ENCODE assay signal across 11 mouse cellular contexts in the genomic region with DNA sequence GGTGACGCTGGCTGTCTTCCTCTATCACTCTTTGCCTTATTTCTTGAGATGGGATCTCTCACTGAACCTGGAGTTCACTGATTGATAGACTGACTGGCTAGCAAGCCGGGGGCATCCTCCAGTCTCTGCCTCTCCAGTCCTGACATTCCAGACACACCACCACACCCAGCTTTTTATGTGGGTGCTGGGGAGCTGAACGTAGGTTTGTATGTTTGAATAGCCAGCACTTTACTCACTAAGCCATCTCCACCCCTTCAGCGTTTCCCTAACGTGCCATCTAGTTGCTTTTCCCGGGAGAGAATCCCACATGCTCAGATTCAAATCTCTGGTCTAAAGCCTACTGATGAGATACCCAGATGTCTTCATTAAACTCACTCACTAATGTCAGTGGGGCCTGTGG. TPM values are rescaled to one million over a fixed set of nuclear protein-coding genes. Genes with fewer than 3 reads are reported as not detected.
A peak's percentile ranks its signal among the peaks of the same experiment; 100 is the strongest.
DNase-seq lines count a peak whose midpoint lies in the region; ATAC-seq and TF ChIP-seq lines count a peak whose summit lies in the region.
"Had no signal": no experiment of that assay in that cellular context is flagged by ENCODE, and none has a peak within 500 bp of the region (broad histone marks: within the 10 kb centered on the region; RNA-seq: fewer than 3 reads in every experiment).

No protein-coding gene starts in this region.

- H3K4me1 ChIP-seq in forebrain, embryonic 11.5 days (replicated peaks; ENCODE audit: control insufficient read depth, insufficient read depth, low read length): no peaks in the 10 kb centered on the region
- no peaks in the 10 kb centered on the region for H3K4me1 ChIP-seq in forebrain, embryonic 14.5 days (ENCODE audit: control insufficient read depth, insufficient read depth, low read length)
- H3K4me1 ChIP-seq in limb, embryonic 13.5 days: peaks cover 38% of the 10 kb centered on the region
- peaks cover 10% of the 10 kb centered on the region; the same call in 1 of the 2 replicates for H3K4me1 ChIP-seq in limb, embryonic 10.5 days
- H3K4me1 ChIP-seq in embryonic fibroblast, embryonic 13.5 days (ENCODE audit: control insufficient read depth, insufficient read depth, low read length): peaks cover 19% of the 10 kb centered on the region
- H3K4me1 ChIP-seq in small intestine, adult 2 months (ENCODE audit: control insufficient read depth, insufficient read depth, insufficient read length, low read length): peaks cover 20% of the 10 kb centered on the region
- no peaks in the 10 kb centered on the region for H3K4me1 ChIP-seq in forebrain, embryonic 13.5 days

- TF ChIP-seq POLR2A in embryonic fibroblast, embryonic 13.5 days (IDR thresholded peaks at IDR 0.05; ENCODE audit: low read depth, low read length): no peak
- TF ChIP-seq POLR2A in small intestine, adult 2 months (IDR thresholded peaks at IDR 0.05; ENCODE audit: low read depth, low read length): no peak

- TF ChIP-seq CTCF in embryonic fibroblast, embryonic 13.5 days (IDR thresholded peaks at IDR 0.05; ENCODE audit: borderline replicate concordance, insufficient read depth, low read length): no peak
- TF ChIP-seq CTCF in small intestine, adult 2 months (IDR thresholded peaks at IDR 0.05; ENCODE audit: extremely low read depth, insufficient read length, insufficient replicate concordance, low read depth, low read length): no peak

- no peaks in the 10 kb centered on the region for H3K27me3 ChIP-seq in forebrain, embryonic 11.5 days (ENCODE audit: control insufficient read depth, insufficient read depth, low read length)
- no peaks in the 10 kb centered on the region for H3K27me3 ChIP-seq in forebrain, embryonic 14.5 days (replicated peaks; ENCODE audit: control insufficient read depth, insufficient read depth, low read length)
- H3K27me3 ChIP-seq in limb, embryonic 13.5 days: no peaks in the 10 kb centered on the region
- no peaks in the 10 kb centered on the region for H3K27me3 ChIP-seq in limb, embryonic 10.5 days (ENCODE audit: low read depth, poor library complexity, severe bottlenecking)
- no peaks in the 10 kb centered on the region for H3K27me3 ChIP-seq in small intestine, adult 2 months (ENCODE audit: control insufficient read depth, insufficient read depth, low read length)
- no peaks in the 10 kb centered on the region for H3K27me3 ChIP-seq in forebrain, embryonic 13.5 days

- no peak overlapping the region for H3K27ac ChIP-seq in forebrain, embryonic 11.5 days (ENCODE audit: low read depth, low read length)
- H3K27ac ChIP-seq in forebrain, embryonic 14.5 days (ENCODE audit: low read depth, low read length): no peak overlapping the region
- H3K27ac ChIP-seq in limb, embryonic 13.5 days: peak overlapping the region; percentile 88; the same call in 1 of the 2 replicates
- H3K27ac ChIP-seq in limb, embryonic 10.5 days: no peak overlapping the region
- peak overlapping the region; percentile 100 for H3K27ac ChIP-seq in embryonic fibroblast, embryonic 13.5 days (ENCODE audit: insufficient read depth, low read length)
- H3K27ac ChIP-seq in small intestine, adult 2 months (ENCODE audit: insufficient read depth, low read depth, low read length): peak overlapping the region; percentile 67; the same call in 1 of the 2 replicates
- H3K27ac ChIP-seq in forebrain, embryonic 13.5 days: no peak overlapping the region
- H3K27ac ChIP-seq: heart, adult 2 months had no signal

- DNase-seq in forebrain, embryonic 11.5 days (ENCODE audit: low spot score): peak; percentile 26
- no peak for DNase-seq in forebrain, embryonic 14.5 days (ENCODE audit: low spot score)
- DNase-seq in limb, embryonic 10.5 days (ENCODE audit: low spot score): no peak
- DNase-seq: cerebellum, postnatal 25 days; lung, adult 2 months had no signal

- H3K9me3 ChIP-seq in forebrain, embryonic 11.5 days (ENCODE audit: control insufficient read depth, low read length): no peaks in the 10 kb centered on the region
- no peaks in the 10 kb centered on the region for H3K9me3 ChIP-seq in forebrain, embryonic 14.5 days (replicated peaks; ENCODE audit: control insufficient read depth, low read length)
- H3K9me3 ChIP-seq in limb, embryonic 13.5 days: no peaks in the 10 kb centered on the region
- no peaks in the 10 kb centered on the region for H3K9me3 ChIP-seq in limb, embryonic 10.5 days (replicated peaks)
- no peaks in the 10 kb centered on the region for H3K9me3 ChIP-seq in forebrain, embryonic 13.5 days (replicated peaks)

- H3K4me2 ChIP-seq in forebrain, embryonic 11.5 days (ENCODE audit: low read depth, low read length, severe bottlenecking): no peak overlapping the region
- no peak overlapping the region for H3K4me2 ChIP-seq in forebrain, embryonic 14.5 days (ENCODE audit: low read length)
- H3K4me2 ChIP-seq in limb, embryonic 13.5 days (replicated peaks): no peak overlapping the region
- no peak overlapping the region for H3K4me2 ChIP-seq in forebrain, embryonic 13.5 days

- ATAC-seq in forebrain, embryonic 11.5 days (replicated peaks; ENCODE audit: low FRiP score): no peak
- ATAC-seq in forebrain, embryonic 14.5 days: no peak
- ATAC-seq in limb, embryonic 13.5 days (ENCODE audit: low FRiP score, low read depth): no peak
- no peak for ATAC-seq in forebrain, embryonic 13.5 days
- no peak for ATAC-seq in megakaryocyte-erythroid progenitor cell, adult 5-6 weeks (replicated peaks; ENCODE audit: low FRiP score, low TSS enrichment, poor library complexity, severe bottlenecking)

- no peak overlapping the region for H3K4me3 ChIP-seq in forebrain, embryonic 11.5 days (ENCODE audit: low read depth, low read length)
- H3K4me3 ChIP-seq in forebrain, embryonic 14.5 days (ENCODE audit: low read depth, low read length): no peak overlapping the region
- H3K4me3 ChIP-seq in limb, embryonic 13.5 days: no peak overlapping the region
- H3K4me3 ChIP-seq in limb, embryonic 10.5 days: no peak overlapping the region
- no peak overlapping the region for H3K4me3 ChIP-seq in embryonic fibroblast, embryonic 13.5 days (ENCODE audit: insufficient read depth, low read length)
- no peak overlapping the region for H3K4me3 ChIP-seq in small intestine, adult 2 months (ENCODE audit: low read depth, low read length)
- H3K4me3 ChIP-seq in forebrain, embryonic 13.5 days: no peak overlapping the region
- H3K4me3 ChIP-seq: heart, adult 2 months had no signal

- WGBS in forebrain, embryonic 11.5 days: 89% methylated on average over 6 of the region's 6 CpGs
- 87% methylated on average over 6 of the region's 6 CpGs for WGBS in forebrain, embryonic 14.5 days
- 70% methylated on average over 6 of the region's 6 CpGs for WGBS in limb, embryonic 13.5 days
- WGBS in limb, embryonic 10.5 days: 85% methylated on average over 6 of the region's 6 CpGs
- 43% methylated on average over 6 of the region's 6 CpGs for WGBS in small intestine, adult 2 months
- WGBS in forebrain, embryonic 13.5 days: 91% methylated on average over 6 of the region's 6 CpGs

- H3K9ac ChIP-seq in forebrain, embryonic 11.5 days (ENCODE audit: low read length): no peak overlapping the region
- H3K9ac ChIP-seq in forebrain, embryonic 14.5 days (ENCODE audit: low read length): no peak overlapping the region
- H3K9ac ChIP-seq in limb, embryonic 13.5 days: no peak overlapping the region
- H3K9ac ChIP-seq in forebrain, embryonic 13.5 days: no peak overlapping the region

- no peaks in the 10 kb centered on the region for H3K36me3 ChIP-seq in forebrain, embryonic 11.5 days (ENCODE audit: control insufficient read depth, insufficient read depth, low read length)
- no peaks in the 10 kb centered on the region for H3K36me3 ChIP-seq in forebrain, embryonic 14.5 days (ENCODE audit: control insufficient read depth, insufficient read depth, low read length)
- no peaks in the 10 kb centered on the region for H3K36me3 ChIP-seq in limb, embryonic 13.5 days
- no peaks in the 10 kb centered on the region for H3K36me3 ChIP-seq in limb, embryonic 10.5 days
- no peaks in the 10 kb centered on the region for H3K36me3 ChIP-seq in small intestine, adult 2 months (ENCODE audit: control insufficient read depth, insufficient read depth, low read length)
- no peaks in the 10 kb centered on the region for H3K36me3 ChIP-seq in forebrain, embryonic 13.5 days (ENCODE audit: poor library complexity, severe bottlenecking)

RNA-seq across cellular contexts. Expression of gene Lactb, which starts 14.3 kb away (rescaled TPM):
- polyA plus RNA-seq in forebrain, embryonic 11.5 days (2014; fragmentation: Nextera tagmentation; extraction: Ambion mirVana): 9.1 and 11.1 TPM in 2 replicates
- polyA plus RNA-seq in forebrain, embryonic 14.5 days (2014; fragmentation: Nextera tagmentation; extraction: Ambion mirVana): 9.8 and 10.2 TPM in 2 replicates
- polyA plus RNA-seq in limb, embryonic 13.5 days (2015; fragmentation: Nextera tagmentation; extraction: Ambion mirVana): 7.5 and 7.8 TPM in 2 replicates
- 8.7 and 9.3 TPM in 2 replicates for polyA plus RNA-seq in limb, embryonic 10.5 days (2016; fragmentation: Nextera tagmentation; extraction: Ambion mirVana)
- 15.4 and 21.9 TPM in 2 replicates for polyA plus RNA-seq in embryonic fibroblast, embryonic 13.5 days (2011; ENCODE audit: insufficient read length, low read depth, missing spikeins)
- polyA plus RNA-seq in small intestine, adult 2 months (2012; rRNA removed): 16.3 and 26.8 TPM in 2 replicates
- 8.1 and 8.5 TPM in 2 replicates for polyA plus RNA-seq in forebrain, embryonic 13.5 days (2015; fragmentation: Nextera tagmentation; extraction: Ambion mirVana)
- 12.5 and 13.7 TPM in 2 replicates for total RNA-seq in megakaryocyte-erythroid progenitor cell, adult 5-6 weeks (2014; fragmentation: Nextera tagmentation)
- total RNA-seq in megakaryocyte-erythroid progenitor cell, adult 5-6 weeks (2017): 20.3 and 24.9 TPM in 2 replicates

RNA-seq across cellular contexts. Expression of gene Rps27l, which starts 43.7 kb away (rescaled TPM):
- 624 and 676 TPM in 2 replicates for polyA plus RNA-seq in forebrain, embryonic 11.5 days (2014; fragmentation: Nextera tagmentation; extraction: Ambion mirVana)
- polyA plus RNA-seq in forebrain, embryonic 14.5 days (2014; fragmentation: Nextera tagmentation; extraction: Ambion mirVana): 357 and 434 TPM in 2 replicates
- 626 and 654 TPM in 2 replicates for polyA plus RNA-seq in limb, embryonic 13.5 days (2015; fragmentation: Nextera tagmentation; extraction: Ambion mirVana)
- 775 and 943 TPM in 2 replicates for polyA plus RNA-seq in limb, embryonic 10.5 days (2016; fragmentation: Nextera tagmentation; extraction: Ambion mirVana)
- polyA plus RNA-seq in embryonic fibroblast, embryonic 13.5 days (2011; ENCODE audit: insufficient read length, low read depth, missing spikeins): 664 and 850 TPM in 2 replicates
- polyA plus RNA-seq in small intestine, adult 2 months (2012; rRNA removed): 9.6 and 10.2 TPM in 2 replicates
- 470 and 585 TPM in 2 replicates for polyA plus RNA-seq in forebrain, embryonic 13.5 days (2015; fragmentation: Nextera tagmentation; extraction: Ambion mirVana)
- total RNA-seq in megakaryocyte-erythroid progenitor cell, adult 5-6 weeks (2014; fragmentation: Nextera tagmentation): 858 and 1,123 TPM in 2 replicates
- total RNA-seq in megakaryocyte-erythroid progenitor cell, adult 5-6 weeks (2017): 286 and 317 TPM in 2 replicates

RNA-seq across cellular contexts. Expression of gene Tpm1, which starts 59.6 kb away (rescaled TPM):
- polyA plus RNA-seq in forebrain, embryonic 11.5 days (2014; fragmentation: Nextera tagmentation; extraction: Ambion mirVana): 320 TPM in 2 replicates
- polyA plus RNA-seq in forebrain, embryonic 14.5 days (2014; fragmentation: Nextera tagmentation; extraction: Ambion mirVana): 104 and 126 TPM in 2 replicates
- 775 and 786 TPM in 2 replicates for polyA plus RNA-seq in limb, embryonic 13.5 days (2015; fragmentation: Nextera tagmentation; extraction: Ambion mirVana)
- polyA plus RNA-seq in limb, embryonic 10.5 days (2016; fragmentation: Nextera tagmentation; extraction: Ambion mirVana): 252 and 286 TPM in 2 replicates
- 2,470 and 3,105 TPM in 2 replicates for polyA plus RNA-seq in embryonic fibroblast, embryonic 13.5 days (2011; ENCODE audit: insufficient read length, low read depth, missing spikeins)
- polyA plus RNA-seq in small intestine, adult 2 months (2012; rRNA removed): 146 and 242 TPM in 2 replicates
- polyA plus RNA-seq in forebrain, embryonic 13.5 days (2015; fragmentation: Nextera tagmentation; extraction: Ambion mirVana): 109 and 119 TPM in 2 replicates
- 64.9 and 77.2 TPM in 2 replicates for total RNA-seq in megakaryocyte-erythroid progenitor cell, adult 5-6 weeks (2014; fragmentation: Nextera tagmentation)
- 88.4 and 108 TPM in 2 replicates for total RNA-seq in megakaryocyte-erythroid progenitor cell, adult 5-6 weeks (2017)

Comparison
In these comparisons a context has a peak if more than half of its experiments do, and no peak if none do; other contexts are left out.
1. H3K27ac ChIP-seq: peak in limb, embryonic 13.5 days (single experiment), embryonic fibroblast, embryonic 13.5 days (single experiment) and small intestine, adult 2 months (single experiment); none in forebrain, embryonic 11.5 days (single experiment), forebrain, embryonic 14.5 days (single experiment), limb, embryonic 10.5 days (single experiment) and forebrain, embryonic 13.5 days (single experiment).
2. RNA of gene Rps27l, which starts 43.7 kb away (polyA plus RNA-seq): 775 to 943 TPM in limb, embryonic 10.5 days, 624 to 676 TPM in forebrain, embryonic 11.5 days, 664 to 850 TPM in embryonic fibroblast, embryonic 13.5 days, 626 to 654 TPM in limb, embryonic 13.5 days, 470 to 585 TPM in forebrain, embryonic 13.5 days and 357 to 434 TPM in forebrain, embryonic 14.5 days; 9.6 to 10.2 TPM in small intestine, adult 2 months; every median in the first group is over 10 times any median in the second.